Mouse (Mus musculus): Measurements from ENCODE around the gene Camk1d.
A peak's percentile ranks its signal among the peaks of the same experiment; 100 is the strongest.
"Not testable (repeated sequence)": the region's sequence is repeated elsewhere in the genome, so short reads cannot be mapped to it uniquely, and the experiment has no call there.

Gene Camk1d

GRCm38 (mm10) chr2:5610521-5610920 is 103.8 kb downstream of the Camk1d start:
- DNase-seq = no peak

- DNase-seq = no peak
Measured at GRCm38 (mm10) chr2:5607920-5608841, 106.1 kb downstream of the Camk1d start.

- no peak for DNase-seq
Measured at GRCm38 (mm10) chr2:5605849-5606248, 108.5 kb downstream of the Camk1d start.

GRCm38 (mm10) chr2:5602044-5602443 is 112.3 kb downstream of the Camk1d start:
- DNase-seq = no peak

- DNase-seq = not testable (repeated sequence)
Measured at GRCm38 (mm10) chr2:5601243-5601642, 113.1 kb downstream of the Camk1d start.

- DNase-seq = no peak
Measured at GRCm38 (mm10) chr2:5600183-5600962, 113.9 kb downstream of the Camk1d start.

- no peak for DNase-seq
Measured at GRCm38 (mm10) chr2:5599713-5600112, 114.6 kb downstream of the Camk1d start.

- DNase-seq = no peak
Measured at GRCm38 (mm10) chr2:5598533-5598932, 115.8 kb downstream of the Camk1d start.

- DNase-seq = no peak
Measured at GRCm38 (mm10) chr2:5596882-5597281, 117.4 kb downstream of the Camk1d start.

GRCm38 (mm10) chr2:5595356-5596191 is 118.7 kb downstream of the Camk1d start:
- no peak for DNase-seq

GRCm38 (mm10) chr2:5592461-5593136 is 121.7 kb downstream of the Camk1d start:
- no peak for DNase-seq

- DNase-seq = no peak
Measured at GRCm38 (mm10) chr2:5590074-5590473, 124.2 kb downstream of the Camk1d start.

GRCm38 (mm10) chr2:5589163-5589562 is 125.2 kb downstream of the Camk1d start:
- DNase-seq = no peak

GRCm38 (mm10) chr2:5588329-5588982 is 125.9 kb downstream of the Camk1d start:
- no peak for DNase-seq

GRCm38 (mm10) chr2:5584318-5585027 is 129.8 kb downstream of the Camk1d start:
- no peak for DNase-seq

- no peak for DNase-seq
Measured at GRCm38 (mm10) chr2:5579391-5579790, 134.9 kb downstream of the Camk1d start.

GRCm38 (mm10) chr2:5577399-5578129 is 136.8 kb downstream of the Camk1d start:
- DNase-seq = peak; percentile 50 to 73

GRCm38 (mm10) chr2:5572314-5573006 is 141.9 kb downstream of the Camk1d start:
- DNase-seq = no peak

- no peak for DNase-seq
Measured at GRCm38 (mm10) chr2:5566611-5567010, 147.7 kb downstream of the Camk1d start.

GRCm38 (mm10) chr2:5563685-5564084 is 150.6 kb downstream of the Camk1d start:
- no peak for DNase-seq
